Mouse (Mus musculus): ENCODE measurements around the gene Hist1h4b.

The Hist1h4b gene

GRCm38 (mm10) chr13:23806422-23807052 lies 49.7 kb downstream of the Hist1h4b start, which contains the start of gene Slc17a2:
Slc17a2 (plus strand) TSS chr13:23806993.
- peak; percentile 6 to 55 for DNase-seq

Measured in kidney, adult 8-10 months (tissue).